Mouse (Mus musculus) cerebellum, adult 2 months (tissue): ENCODE measurements around the gene Fbxw8. TPM values are rescaled to one million over a fixed set of nuclear protein-coding genes. Genes with fewer than 3 reads are reported as not detected.
A peak's percentile ranks its signal among the peaks of the same experiment; 100 is the strongest.

Source experiments
- DNase-seq, 2 experiments: peaks; one replicate each; pipeline ENCODE4 v3.0.0; 2021
- H3K27ac ChIP-seq: fragments of 200-500 bp; 2 replicates; pipeline ENCODE4 v1.5.1; 2012; ENCODE audit warnings: low read length, control low read depth, inconsistent platforms; ENCODE audit not compliant: insufficient read depth
- H3K27me3 ChIP-seq: fragments of 200-500 bp; 2 replicates; pipeline ENCODE4 v1.6.1; 2012; ENCODE audit warnings: inconsistent platforms, mild to moderate bottlenecking, low read length, moderate library complexity; ENCODE audit not compliant: control insufficient read depth, insufficient read depth
- H3K4me1 ChIP-seq: fragments of 200-500 bp; 2 replicates; pipeline ENCODE4 v1.6.1; 2011; ENCODE audit warnings: low read length; ENCODE audit not compliant: control insufficient read depth, insufficient read depth
- H3K4me3 ChIP-seq: fragments of 200-500 bp; replicated peaks from 2 replicates; pipeline ENCODE3; 2011; ENCODE audit warnings: mild to moderate bottlenecking, low read depth, low read length, control low read depth; ENCODE audit not compliant: insufficient read depth
- CTCF ChIP-seq: fragments of 200-500 bp; IDR thresholded peaks from 2 replicates; pipeline ENCODE4 v1.5.1; 2011; ENCODE audit warnings: low read depth, mild to moderate bottlenecking, control low read depth, low read length, moderate library complexity, borderline replicate concordance; ENCODE audit not compliant: insufficient read depth
- POLR2A ChIP-seq: fragments of 200-500 bp; IDR thresholded peaks from 2 replicates; pipeline ENCODE4 v1.6.1; 2011; ENCODE audit warnings: low read length, control low read depth, borderline replicate concordance; ENCODE audit not compliant: insufficient read depth
- WGBS: fragments of 180-500 bp; shearing (Covaris S2); methylation state at CpG from one replicate; pipeline ENCODE4 v1.1.7; 2018; 5-methylcytosine and 5-hydroxymethylcytosine counted together
- polyA plus RNA-seq: library from polyadenylated mRNA; depleted of rRNA; stranded (reverse); fragments of >200 nt; gene quantifications from 2 replicates; pipeline ENCODE4 v1.2.3, GENCODE M21; 2012

Fbxw8 gene
- polyA plus RNA-seq, 1 experiment, result 42.8 TPM

DNA sequence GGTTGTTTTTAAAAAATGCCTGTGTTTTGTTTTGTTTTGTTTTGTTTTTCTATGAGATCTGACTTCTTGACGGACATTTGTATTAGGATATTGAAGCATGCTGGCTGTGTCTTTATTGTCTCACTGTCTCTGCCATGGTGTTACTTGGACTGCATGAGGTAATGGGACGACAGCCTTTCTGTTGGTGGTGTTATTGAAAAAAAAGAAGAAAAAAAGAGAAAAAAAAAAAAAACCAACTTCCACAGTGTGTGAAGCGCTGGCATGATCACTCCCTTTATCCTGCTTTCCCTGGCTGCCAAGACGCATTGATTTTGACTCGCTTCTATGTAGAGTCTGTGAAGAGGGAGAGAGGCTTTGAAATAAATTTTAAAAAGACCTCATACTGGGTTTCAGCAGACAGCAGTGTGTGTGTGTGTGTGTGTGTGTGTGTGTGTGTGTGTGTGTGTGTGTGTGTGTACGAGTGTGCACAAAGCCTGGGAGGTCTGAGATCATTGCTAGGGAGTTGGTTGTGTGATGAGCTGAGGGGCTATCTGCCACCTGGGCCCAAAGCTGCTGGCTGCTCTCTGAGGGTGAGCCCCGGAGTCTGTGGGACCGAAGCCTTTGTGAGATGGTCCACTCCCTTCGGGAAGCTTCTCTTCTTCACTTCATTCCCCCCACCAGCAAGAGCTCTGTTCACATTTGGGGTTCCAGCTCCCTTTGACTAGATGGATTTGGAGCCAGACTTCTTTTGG is 31.8 kb upstream of the Fbxw8 start:
- TF ChIP-seq POLR2A (no peak), CTCF (no peak)
- Histone ChIP-seq H3K4me1 (peaks cover 11% of the 10 kb centered on the region; the same call in 1 of the 2 replicates), H3K27me3 (no peaks in the 10 kb centered on the region), H3K27ac (no peak overlapping the region), H3K4me3 (no peak overlapping the region)
- DNase-seq, result no peak
- 64% methylated on average over 9 of the region's 9 CpGs for WGBS

DNA sequence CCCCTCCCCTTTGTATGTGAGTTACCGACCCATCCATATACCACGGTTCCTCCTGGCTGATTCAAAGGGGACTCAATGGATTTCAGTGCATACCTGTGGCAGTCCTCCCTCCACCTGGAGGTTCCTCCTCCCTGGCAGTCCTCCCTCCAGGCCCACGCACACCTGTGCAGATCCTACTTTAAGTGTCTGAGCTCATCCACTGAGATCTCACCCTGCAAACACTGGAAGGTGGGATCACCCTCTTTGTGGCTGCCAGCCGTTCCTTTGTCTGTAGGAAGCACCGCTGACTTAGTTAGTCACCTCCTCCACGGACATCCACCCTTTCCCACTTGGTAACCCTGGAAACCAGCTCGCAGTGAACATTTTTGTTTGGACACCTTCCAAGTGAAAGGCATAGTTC is 22.4 kb upstream of the Fbxw8 start:
- Histone ChIP-seq H3K4me3 (no peak overlapping the region), H3K27me3 (0 out of 2 replicates have a peak, but pooled peaks cover 1% of the 10 kb centered on the region), H3K27ac (no peak overlapping the region), H3K4me1 (no peaks in the 10 kb centered on the region; the same call in 1 of the 2 replicates)
- DNase-seq, result no peak
- TF ChIP-seq POLR2A, result no peak
- no peak for TF ChIP-seq CTCF
- 66% methylated on average over 7 of the region's 7 CpGs for WGBS

DNA sequence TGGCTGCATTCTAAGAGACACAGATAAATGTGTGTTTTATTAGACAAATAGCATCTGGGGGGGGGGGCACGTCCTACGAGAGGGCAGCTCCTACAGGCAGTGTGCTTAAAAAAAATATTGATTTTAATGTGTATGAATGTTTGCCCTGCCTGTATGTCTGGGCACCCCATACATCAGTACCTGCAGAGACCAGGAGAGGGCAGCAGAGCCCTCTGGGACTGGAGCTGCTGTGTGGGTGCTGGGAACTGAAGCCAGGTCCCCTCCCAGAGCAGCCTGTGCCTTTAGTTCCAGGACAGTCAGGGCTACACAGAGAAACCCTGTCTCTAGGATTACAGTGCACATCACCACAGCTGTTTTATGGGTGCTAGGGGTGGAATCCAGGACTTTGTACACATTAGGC is 19.9 kb upstream of the Fbxw8 start:
- no peak for DNase-seq
- Histone ChIP-seq H3K27me3 (peaks cover 1% of the 10 kb centered on the region; the same call in 1 of the 2 replicates), H3K4me3 (no peak overlapping the region), H3K4me1 (peaks cover 10% of the 10 kb centered on the region), H3K27ac (no peak overlapping the region)
- TF ChIP-seq CTCF, result peak; percentile 39
- no peak for TF ChIP-seq POLR2A
- WGBS, result 34% methylated on average over 2 of the region's 2 CpGs

DNA sequence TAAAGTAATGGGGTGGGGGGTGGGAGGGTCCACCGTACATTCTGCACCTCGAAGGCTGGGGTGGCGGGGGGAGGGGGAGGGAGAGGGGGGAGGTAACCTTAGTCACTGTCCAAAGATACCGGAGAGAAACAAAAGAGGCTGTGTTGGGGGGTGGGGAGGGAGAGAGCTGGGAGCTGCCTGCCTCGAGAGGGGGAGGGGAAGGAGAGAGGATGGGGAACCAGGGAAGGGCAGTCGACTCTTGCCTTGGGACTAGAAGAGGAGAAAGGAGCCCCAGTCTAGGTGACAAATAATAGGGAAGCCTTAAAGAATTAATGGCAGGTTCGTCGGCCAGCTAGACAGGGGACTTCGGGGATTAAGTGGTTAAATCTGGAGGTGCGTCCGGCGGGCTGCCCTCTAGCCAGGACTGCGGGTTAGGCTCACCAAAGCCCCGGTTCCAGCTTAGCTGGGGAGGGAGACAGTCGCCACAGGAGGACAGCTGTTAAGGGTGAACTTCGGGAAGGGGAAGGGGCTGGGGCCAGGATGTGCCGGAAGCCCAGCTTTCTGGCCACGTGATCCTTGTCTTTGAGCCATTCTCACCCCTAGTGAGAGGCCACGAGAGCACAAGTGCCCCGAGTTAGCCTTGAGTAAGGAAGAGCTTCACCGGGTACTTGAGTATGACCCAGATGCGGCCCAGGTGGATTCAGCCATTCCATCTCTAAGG is 19.2 kb upstream of the Fbxw8 start:
- 9% methylated on average over 22 of the region's 22 CpGs for WGBS

DNA sequence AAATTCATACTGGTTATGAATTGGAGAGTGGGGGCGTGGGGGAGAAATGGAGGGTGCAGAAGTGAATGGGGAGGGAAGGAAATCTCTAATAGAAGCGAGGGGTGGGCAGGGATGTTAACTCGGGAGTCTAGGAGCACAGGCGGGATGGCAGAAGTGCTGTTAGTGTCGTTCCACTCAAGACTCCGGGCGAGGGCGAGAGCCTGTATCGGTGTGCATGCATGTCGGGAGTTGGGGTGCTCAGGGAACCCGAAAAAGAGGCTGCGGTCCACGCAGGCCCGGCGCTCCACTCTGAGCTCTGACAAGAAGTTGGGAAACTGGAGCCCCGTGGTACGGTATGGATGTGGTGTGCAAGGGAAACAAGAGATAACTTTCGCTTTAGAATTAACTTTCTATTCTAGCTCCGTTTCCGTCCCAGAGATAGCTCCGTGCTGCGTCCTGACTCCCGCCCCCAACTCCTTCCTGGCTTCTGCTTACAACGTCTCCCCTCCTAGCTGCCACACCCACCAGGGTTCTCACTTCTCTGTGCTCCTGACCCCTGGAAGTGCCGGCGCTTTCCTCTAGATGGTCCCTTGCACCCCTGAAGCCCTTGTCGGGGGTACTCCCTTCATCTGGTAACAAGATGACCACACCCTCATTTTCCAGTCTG is 16.9 kb upstream of the Fbxw8 start:
- WGBS, result 4% methylated on average over 27 of the region's 27 CpGs
- no peak for DNase-seq
- H3K27ac ChIP-seq, result no peak overlapping the region
- H3K27me3 ChIP-seq, result peaks cover 1% of the 10 kb centered on the region; the same call in 1 of the 2 replicates
- TF ChIP-seq POLR2A (no peak), CTCF (no peak)
- H3K4me1 ChIP-seq, result peaks cover 10% of the 10 kb centered on the region
- peak overlapping the region; percentile 39 for H3K4me3 ChIP-seq

More for the DNA sequence above, 19.2 kb upstream of the Fbxw8 start:
- TF ChIP-seq CTCF (no peak), POLR2A (no peak)
- no peak for DNase-seq
- Histone ChIP-seq H3K4me3 (no peak overlapping the region), H3K27ac (no peak overlapping the region), H3K4me1 (peaks cover 10% of the 10 kb centered on the region), H3K27me3 (peaks cover 1% of the 10 kb centered on the region; the same call in 1 of the 2 replicates)

DNA sequence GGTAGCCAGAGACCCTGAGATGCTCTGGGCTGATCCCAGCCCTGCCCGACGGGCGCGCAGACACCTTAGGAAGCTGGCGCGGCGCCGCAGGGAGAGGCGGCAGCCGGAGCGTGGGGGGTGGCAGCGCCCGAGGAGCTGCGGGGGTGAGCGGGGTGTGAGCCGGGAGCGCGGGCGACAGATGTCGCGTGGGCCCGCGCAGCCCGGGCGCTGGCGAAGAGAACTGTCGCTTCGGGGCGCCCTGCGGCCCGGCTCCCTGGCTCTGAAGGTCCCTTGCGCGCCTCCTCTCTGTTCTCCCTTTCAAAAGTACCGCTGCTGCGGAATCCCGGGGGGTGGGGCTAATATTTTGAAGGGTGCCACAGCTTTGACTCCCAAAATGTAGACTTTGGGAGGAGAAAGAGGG is 16.4 kb upstream of the Fbxw8 start:
- 1% methylated on average over 36 of the region's 36 CpGs for WGBS
- TF ChIP-seq CTCF (no peak), POLR2A (no peak)
- peaks cover 10% of the 10 kb centered on the region for H3K4me1 ChIP-seq
- no peak overlapping the region for H3K27ac ChIP-seq
- peak overlapping the region; percentile 53 for H3K4me3 ChIP-seq
- no peak for DNase-seq
- H3K27me3 ChIP-seq, result peaks cover 1% of the 10 kb centered on the region; the same call in 1 of the 2 replicates

DNA sequence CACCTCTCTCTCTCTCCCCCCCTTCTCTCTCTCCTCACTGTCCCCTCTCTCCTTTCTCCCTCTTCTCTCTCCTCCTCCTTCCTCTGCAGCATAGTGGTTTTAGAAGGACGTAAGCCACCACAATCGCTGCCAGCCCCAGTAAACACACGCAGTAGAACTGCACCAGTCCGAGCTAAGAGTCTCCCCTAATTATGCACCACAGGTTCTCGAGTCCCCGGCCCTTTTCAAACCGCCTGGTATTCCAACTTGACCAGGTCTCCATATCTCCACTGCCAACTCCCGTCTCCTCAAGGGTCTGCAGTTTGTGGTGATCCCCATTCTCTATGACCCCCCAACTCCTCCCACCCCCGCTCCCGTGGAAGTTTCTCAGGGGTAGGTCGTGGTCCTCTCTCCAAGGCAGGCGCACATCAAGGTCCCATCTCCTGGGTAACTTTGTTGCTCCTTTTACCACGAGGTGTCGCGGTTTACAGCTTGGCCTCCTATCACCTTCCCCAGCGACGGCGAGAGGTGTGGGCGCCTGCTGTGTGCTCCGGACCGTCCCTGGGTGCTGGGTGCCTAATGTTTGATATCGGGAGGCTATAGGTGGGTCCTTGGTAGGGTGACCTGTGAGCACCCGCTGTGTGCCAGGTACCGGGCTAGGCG is 15.7 kb upstream of the Fbxw8 start:
- Histone ChIP-seq H3K27ac (no peak overlapping the region), H3K4me3 (peak overlapping the region; percentile 53), H3K27me3 (peaks cover 1% of the 10 kb centered on the region; the same call in 1 of the 2 replicates), H3K4me1 (peaks cover 10% of the 10 kb centered on the region)
- TF ChIP-seq POLR2A (no peak), CTCF (peak; percentile 57; the same call in 1 of the 2 replicates)
- peak; percentile 38 to 50 for DNase-seq
- 1% methylated on average over 25 of the region's 25 CpGs for WGBS
